Mouse (Mus musculus) intestine, embryonic 15.5 days (tissue): ENCODE measurements around the gene Bbs12. TPM values are rescaled to one million over a fixed set of nuclear protein-coding genes. Genes with fewer than 3 reads are reported as not detected.
A peak's percentile ranks its signal among the peaks of the same experiment; 100 is the strongest.

Experiments
- ATAC-seq: fragments of 200-750 bp; cut with Nextera tagmentation; 2 replicates; pipeline ENCODE4 v1.8.0; 2017; ENCODE audit warnings: moderate TSS enrichment, moderate library complexity
- H3K27ac ChIP-seq: fragments of 300-500 bp; sonication (generic); 2 replicates; pipeline ENCODE4 v1.5.1; 2015; ENCODE audit warnings: mild to moderate bottlenecking, inconsistent platforms
- H3K27me3 ChIP-seq: fragments of 300-500 bp; sonication (generic); replicated peaks from 2 replicates; pipeline ENCODE4 v1.6.1; 2015; ENCODE audit warnings: inconsistent platforms
- H3K36me3 ChIP-seq: fragments of 300-500 bp; sonication (generic); 2 replicates; pipeline ENCODE4 v1.6.1; 2015; ENCODE audit warnings: inconsistent platforms
- H3K4me1 ChIP-seq: fragments of 300-500 bp; sonication (generic); replicated peaks from 2 replicates; pipeline ENCODE4 v1.6.1; 2015; ENCODE audit warnings: inconsistent platforms
- H3K4me2 ChIP-seq: fragments of 300-500 bp; sonication (generic); replicated peaks from 2 replicates; pipeline ENCODE4 v1.6.1; 2015; ENCODE audit warnings: mild to moderate bottlenecking, inconsistent platforms
- H3K4me3 ChIP-seq: fragments of 300-500 bp; sonication (generic); replicated peaks from 2 replicates; pipeline ENCODE4 v1.5.1; 2015; ENCODE audit warnings: inconsistent platforms
- H3K9ac ChIP-seq: fragments of 300-500 bp; sonication (generic); 2 replicates; pipeline ENCODE4 v1.6.1; 2015; ENCODE audit warnings: inconsistent platforms
- H3K9me3 ChIP-seq: fragments of 300-500 bp; sonication (generic); 2 replicates; pipeline ENCODE4 v1.6.1; 2016; ENCODE audit warnings: inconsistent platforms
- WGBS: fragments of 180-500 bp; shearing (Covaris S2); methylation state at CpG from one replicate; pipeline ENCODE4 v1.1.7; 2015; 5-methylcytosine and 5-hydroxymethylcytosine counted together
- polyA plus RNA-seq: library from polyadenylated mRNA; unstranded; fragments of >200 nt; fragmentation: Nextera tagmentation; extraction: Ambion mirVana; gene quantifications from 2 replicates; pipeline ENCODE4 v1.2.1, GENCODE M21; 2015

Gene Bbs12
- polyA plus RNA-seq, 1 experiment from 2014 or later, result 5.3 TPM

DNA sequence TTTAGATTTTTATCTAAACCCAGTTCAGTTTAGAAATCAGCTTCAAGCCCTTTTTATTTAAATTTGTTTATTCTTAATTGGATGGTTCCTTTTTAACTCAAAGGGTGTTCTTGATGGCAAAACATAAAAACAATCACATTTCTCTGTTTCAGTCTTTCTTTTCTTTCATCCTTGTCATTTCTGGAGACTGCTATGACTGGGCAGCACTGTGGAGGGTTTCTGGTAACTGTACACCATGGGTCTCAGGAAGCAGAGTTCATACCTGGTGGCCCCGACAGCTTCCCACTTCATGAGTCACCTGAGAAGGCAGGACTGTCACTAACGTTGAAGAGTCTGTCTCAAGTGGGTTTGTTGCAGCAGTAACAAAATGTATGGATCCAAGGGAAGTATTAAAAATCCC is 19.7 kb upstream of the Bbs12 start:
- ATAC-seq, result no peak
- WGBS, result 57% methylated on average over 2 of the region's 2 CpGs

DNA sequence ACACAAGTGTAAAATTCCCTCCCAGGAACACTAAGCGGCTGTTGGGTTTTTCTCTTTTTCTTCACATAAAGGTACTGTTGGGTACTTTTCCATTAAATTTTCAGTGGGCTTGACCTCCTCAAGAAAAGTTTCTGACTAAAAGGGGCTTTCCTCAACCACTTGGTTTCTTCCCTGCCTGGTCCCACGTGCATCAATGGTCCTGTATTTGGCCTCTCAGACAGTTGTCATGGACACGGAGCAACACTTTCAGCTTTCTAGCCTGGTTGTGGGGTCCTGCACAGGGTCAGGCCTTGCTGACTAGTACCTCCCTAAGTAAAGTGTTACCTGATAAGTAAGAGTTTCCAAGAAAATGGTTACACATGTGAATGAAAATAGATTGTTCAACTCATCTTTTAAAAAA is 12.9 kb upstream of the Bbs12 start:
- no peaks in the 10 kb centered on the region for H3K9me3 ChIP-seq
- H3K36me3 ChIP-seq, result no peaks in the 10 kb centered on the region
- H3K4me1 ChIP-seq, result no peaks in the 10 kb centered on the region; the same call in 1 of the 2 replicates
- no peak overlapping the region for H3K9ac ChIP-seq
- no peak for ATAC-seq
- WGBS, result 76% methylated on average over 3 of the region's 3 CpGs
- no peaks in the 10 kb centered on the region for H3K27me3 ChIP-seq
- no peak overlapping the region for H3K4me3 ChIP-seq
- no peak overlapping the region for H3K27ac ChIP-seq
- H3K4me2 ChIP-seq, result no peak overlapping the region

More for the DNA sequence above, 19.7 kb upstream of the Bbs12 start:
- Histone ChIP-seq H3K27ac (no peak overlapping the region), H3K4me2 (no peak overlapping the region), H3K27me3 (no peaks in the 10 kb centered on the region), H3K4me1 (no peaks in the 10 kb centered on the region), H3K36me3 (no peaks in the 10 kb centered on the region), H3K9ac (no peak overlapping the region), H3K9me3 (no peaks in the 10 kb centered on the region), H3K4me3 (no peak overlapping the region)

DNA sequence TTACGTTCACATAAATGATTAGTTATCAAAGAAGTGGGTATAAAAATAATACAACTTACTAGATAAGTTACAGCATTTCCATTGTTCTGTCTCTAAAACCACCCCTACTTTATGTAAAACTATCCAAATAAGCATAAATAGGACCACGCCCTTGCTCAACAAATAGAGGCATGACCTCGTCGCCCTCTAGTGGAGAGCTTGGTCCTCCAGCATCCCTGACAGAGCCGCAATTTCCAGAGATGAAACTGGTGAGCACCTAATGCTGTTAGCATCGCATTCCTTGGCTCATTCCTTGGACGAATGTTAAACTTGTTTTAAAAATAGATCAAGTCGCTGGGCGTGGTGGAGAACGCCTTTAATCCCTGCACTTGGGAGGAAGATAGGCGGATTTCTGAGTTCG is 9.7 kb upstream of the Bbs12 start:
- no peak for ATAC-seq

DNA sequence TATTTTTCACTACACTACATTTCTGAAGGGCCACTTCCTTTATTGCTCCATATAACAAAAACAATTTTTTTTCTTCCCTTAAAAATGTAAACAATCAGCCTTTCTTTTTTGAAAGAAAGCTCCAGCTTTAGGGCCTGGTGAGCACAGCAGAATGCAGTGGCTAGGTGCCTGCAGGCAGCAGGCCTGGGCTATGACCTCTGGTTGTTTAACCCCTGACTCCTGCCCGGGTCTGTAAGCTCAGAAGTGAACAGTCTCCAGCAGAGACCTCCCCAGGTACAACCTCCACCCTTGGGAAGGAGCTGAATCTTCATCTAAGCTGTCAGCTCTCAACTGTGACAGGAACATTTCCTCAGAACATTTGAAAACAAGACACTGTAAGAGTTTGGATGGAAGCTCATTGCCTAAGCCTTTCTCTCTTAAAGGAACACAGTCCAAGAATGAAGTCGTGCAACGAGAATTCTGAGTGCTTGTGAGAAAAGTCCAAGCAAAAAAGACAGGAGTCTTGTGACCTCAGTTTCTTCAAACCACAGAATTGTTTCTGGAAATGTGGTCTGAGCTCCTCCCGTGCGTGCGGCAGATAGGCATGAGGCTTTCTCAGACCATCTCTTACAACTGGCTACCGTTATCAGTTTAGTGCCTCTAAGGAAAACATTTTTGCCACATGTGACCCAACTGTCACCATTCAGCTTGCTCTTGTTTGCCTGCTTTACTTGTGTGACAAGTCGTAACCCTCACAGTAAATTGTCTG is 8.8 kb upstream of the Bbs12 start:
- Histone ChIP-seq H3K36me3 (no peaks in the 10 kb centered on the region), H3K27ac (no peak overlapping the region), H3K4me2 (no peak overlapping the region), H3K9ac (no peak overlapping the region), H3K4me1 (no peaks in the 10 kb centered on the region; the same call in 1 of the 2 replicates), H3K9me3 (no peaks in the 10 kb centered on the region), H3K4me3 (no peak overlapping the region), H3K27me3 (no peaks in the 10 kb centered on the region)
- 58% methylated on average over 8 of the region's 8 CpGs for WGBS
- ATAC-seq, result no peak

More for the DNA sequence above, 9.7 kb upstream of the Bbs12 start:
- Histone ChIP-seq H3K36me3 (no peaks in the 10 kb centered on the region), H3K9me3 (no peaks in the 10 kb centered on the region), H3K4me3 (no peak overlapping the region), H3K27ac (no peak overlapping the region), H3K4me2 (no peak overlapping the region), H3K4me1 (no peaks in the 10 kb centered on the region; the same call in 1 of the 2 replicates), H3K9ac (no peak overlapping the region), H3K27me3 (no peaks in the 10 kb centered on the region)
- WGBS, result 37% methylated on average over 12 of the region's 12 CpGs

DNA sequence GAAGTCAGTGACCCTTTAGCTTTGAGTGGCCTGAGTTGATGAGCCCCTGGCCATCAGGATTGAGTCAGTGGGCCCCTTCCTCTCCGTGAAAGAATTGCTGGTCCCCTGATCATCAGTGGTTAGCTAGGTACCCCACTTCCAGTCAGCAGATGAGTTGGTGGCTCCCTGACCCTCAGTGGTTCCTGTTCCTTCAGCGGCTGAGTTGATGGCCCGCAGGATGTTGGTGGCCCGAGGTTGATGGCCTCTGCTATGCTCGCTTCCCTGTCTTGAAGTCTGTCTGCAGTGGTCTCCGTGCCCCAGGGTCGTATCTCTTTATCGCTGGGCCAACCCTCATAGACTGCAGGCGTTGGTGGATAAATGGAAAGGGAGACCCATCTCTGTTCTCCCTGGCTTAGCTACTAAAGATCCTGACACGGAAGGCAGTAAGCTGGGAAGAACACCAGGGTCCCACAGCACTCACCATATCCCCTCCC is 421 bp upstream of the Bbs12 start:
- H3K4me3 ChIP-seq, result peak overlapping the region; percentile 85
- H3K27ac ChIP-seq, result no peak overlapping the region
- H3K9me3 ChIP-seq, result no peaks in the 10 kb centered on the region
- H3K4me2 ChIP-seq, result peak overlapping the region; percentile 75
- WGBS, result 2% methylated on average over 10 of the region's 10 CpGs
- peak overlapping the region; percentile 89 for H3K9ac ChIP-seq
- no peaks in the 10 kb centered on the region for H3K4me1 ChIP-seq
- no peak; the same call in 1 of the 2 replicates for ATAC-seq
- no peaks in the 10 kb centered on the region for H3K36me3 ChIP-seq
- no peaks in the 10 kb centered on the region for H3K27me3 ChIP-seq

DNA sequence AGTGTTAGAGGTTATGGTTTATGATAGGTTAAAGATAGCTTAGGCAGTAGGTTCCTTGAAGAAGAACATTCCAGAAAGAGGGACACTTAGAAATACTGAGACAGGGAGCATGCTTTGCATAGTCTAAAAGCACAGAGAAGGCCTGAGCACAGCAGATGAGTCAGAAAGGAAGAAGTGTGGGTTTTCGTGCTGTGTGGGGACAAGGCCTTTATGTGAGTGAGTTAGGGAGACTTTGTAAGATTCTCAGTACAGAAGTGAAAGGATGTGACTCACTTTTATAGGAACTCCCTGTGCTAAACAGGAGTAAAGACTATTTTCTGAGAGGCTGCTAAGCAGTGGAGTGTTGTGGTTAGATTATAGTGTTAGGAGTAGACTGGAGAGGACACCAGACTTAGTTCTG is 1.0 kb downstream of the Bbs12 start:
- Histone ChIP-seq H3K27ac (no peak overlapping the region), H3K9ac (no peak overlapping the region), H3K4me3 (peak overlapping the region; percentile 85), H3K27me3 (no peaks in the 10 kb centered on the region), H3K4me1 (no peaks in the 10 kb centered on the region), H3K36me3 (no peaks in the 10 kb centered on the region), H3K4me2 (peak overlapping the region; percentile 75), H3K9me3 (no peaks in the 10 kb centered on the region)
- WGBS, result 28% methylated on average over 1 of the region's 1 CpGs
- no peak for ATAC-seq

DNA sequence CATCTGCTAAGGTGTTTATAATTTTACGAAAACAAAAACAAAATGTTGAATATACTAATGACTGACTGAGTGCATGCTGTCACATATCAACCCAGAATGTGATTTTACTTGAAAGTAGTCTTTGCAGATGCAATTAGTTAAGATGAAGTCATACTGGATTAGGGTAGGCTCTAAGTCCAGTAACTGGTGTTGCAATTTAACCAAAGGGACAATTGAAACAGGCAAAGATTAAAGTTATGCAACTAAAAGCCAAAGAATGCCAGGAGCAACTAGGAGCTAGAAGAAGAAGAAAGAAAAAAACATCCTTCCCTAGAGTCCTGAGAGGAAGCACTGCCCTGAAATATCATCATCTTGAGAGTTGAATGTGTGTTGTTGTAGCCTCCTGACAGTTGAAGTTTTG is 3.9 kb downstream of the Bbs12 start:
- WGBS, result 96% methylated on average over 1 of the region's 1 CpGs
- no peak for ATAC-seq
- H3K4me2 ChIP-seq, result no peak overlapping the region
- H3K9me3 ChIP-seq, result no peaks in the 10 kb centered on the region
- no peak overlapping the region for H3K4me3 ChIP-seq
- no peak overlapping the region for H3K27ac ChIP-seq
- H3K9ac ChIP-seq, result no peak overlapping the region
- H3K27me3 ChIP-seq, result no peaks in the 10 kb centered on the region
- no peaks in the 10 kb centered on the region for H3K4me1 ChIP-seq
- H3K36me3 ChIP-seq, result no peaks in the 10 kb centered on the region

DNA sequence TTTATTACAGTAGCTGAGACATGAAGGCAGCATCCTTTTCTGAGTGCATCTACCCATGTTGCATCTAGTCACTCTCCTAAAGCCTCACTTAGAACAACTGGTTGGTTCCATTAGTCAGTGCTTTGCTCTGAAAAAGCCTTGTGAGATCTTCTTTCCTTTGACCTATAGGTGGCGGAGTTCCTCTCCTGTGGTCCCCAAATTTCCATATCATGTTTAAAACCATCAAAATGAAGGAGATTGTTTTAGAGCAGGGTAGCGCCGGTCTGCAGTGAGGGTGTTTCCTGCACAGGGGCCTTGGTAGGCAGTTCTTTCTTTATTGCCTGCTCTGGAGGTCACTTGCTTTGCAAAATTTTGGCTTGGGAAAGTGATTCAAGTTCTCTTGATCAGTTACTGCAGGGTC is 12.0 kb downstream of the Bbs12 start:
- Histone ChIP-seq H3K4me1 (no peaks in the 10 kb centered on the region), H3K4me2 (no peak overlapping the region), H3K36me3 (no peaks in the 10 kb centered on the region), H3K27me3 (no peaks in the 10 kb centered on the region), H3K9ac (no peak overlapping the region), H3K4me3 (no peak overlapping the region), H3K27ac (no peak overlapping the region), H3K9me3 (no peaks in the 10 kb centered on the region)
- ATAC-seq, result no peak
- WGBS, result 44% methylated on average over 3 of the region's 3 CpGs

DNA sequence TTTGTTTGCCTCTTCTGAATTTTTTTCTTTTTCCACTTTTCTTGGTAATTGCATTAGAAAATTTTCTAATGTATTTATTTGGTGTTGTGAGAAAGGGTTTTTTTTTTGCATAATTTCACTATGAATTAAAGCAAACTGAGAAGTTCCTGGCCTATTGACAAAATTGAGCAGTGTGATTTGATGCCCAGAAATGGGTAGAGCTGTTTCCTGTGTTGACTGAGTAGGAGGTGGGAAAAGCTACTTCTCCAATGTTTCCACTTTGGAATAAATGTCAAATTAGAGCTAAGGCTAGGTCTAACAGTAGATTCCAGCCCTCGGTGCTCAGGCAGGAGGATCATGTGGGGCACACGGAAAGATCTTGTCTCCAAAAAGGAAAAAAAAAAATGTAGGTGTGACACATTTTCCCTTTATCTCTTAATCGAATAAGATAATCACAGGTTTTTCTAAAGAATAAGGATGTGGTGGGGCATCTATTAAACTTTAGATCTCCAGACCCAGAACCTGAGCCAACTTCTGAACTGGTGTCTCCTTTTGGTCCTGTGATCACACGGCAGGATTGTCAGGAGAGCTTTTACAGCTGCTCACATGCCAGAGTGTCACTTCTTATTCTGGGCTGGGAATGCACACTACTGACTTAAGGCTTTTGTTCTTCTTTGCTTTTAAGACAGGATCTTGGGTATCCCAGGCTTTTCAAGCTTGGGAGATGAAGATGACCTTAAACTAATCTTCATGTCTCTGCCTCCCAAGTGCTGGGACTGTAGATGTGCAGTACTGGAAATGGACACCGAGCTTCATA is 13.2 kb downstream of the Bbs12 start:
- 83% methylated on average over 5 of the region's 5 CpGs for WGBS
- H3K9ac ChIP-seq, result no peak overlapping the region
- no peak overlapping the region for H3K27ac ChIP-seq

DNA sequence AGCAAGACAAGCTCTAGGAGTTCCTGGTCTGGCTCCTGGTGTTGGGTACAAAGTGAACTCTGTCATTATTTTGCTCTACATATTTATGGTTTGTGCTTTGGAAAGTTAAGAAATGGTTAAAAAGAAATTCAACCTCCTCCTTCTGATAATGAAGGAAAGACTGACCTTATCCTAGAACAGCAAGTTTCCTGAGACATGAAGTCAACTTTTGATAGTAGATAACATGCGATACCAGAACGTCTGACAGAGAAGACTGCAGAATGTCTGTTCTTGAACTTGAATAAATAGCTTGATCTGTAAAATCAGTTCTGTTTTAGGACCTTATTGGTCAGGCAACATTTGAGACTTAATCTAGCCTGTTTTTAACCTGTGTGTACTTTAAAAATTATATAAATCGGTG is 14.3 kb downstream of the Bbs12 start:
- no peaks in the 10 kb centered on the region for H3K36me3 ChIP-seq
- WGBS, result 79% methylated on average over 3 of the region's 3 CpGs
- H3K4me3 ChIP-seq, result no peak overlapping the region
- H3K27ac ChIP-seq, result no peak overlapping the region
- ATAC-seq, result no peak
- no peaks in the 10 kb centered on the region for H3K4me1 ChIP-seq
- no peak overlapping the region for H3K9ac ChIP-seq
- no peak overlapping the region for H3K4me2 ChIP-seq
- no peaks in the 10 kb centered on the region for H3K27me3 ChIP-seq
- no peaks in the 10 kb centered on the region for H3K9me3 ChIP-seq

More for the DNA sequence above, 13.2 kb downstream of the Bbs12 start:
- Histone ChIP-seq H3K4me3 (no peak overlapping the region), H3K4me1 (no peaks in the 10 kb centered on the region), H3K27me3 (no peaks in the 10 kb centered on the region), H3K36me3 (no peaks in the 10 kb centered on the region), H3K9me3 (no peaks in the 10 kb centered on the region), H3K4me2 (no peak overlapping the region)
- ATAC-seq, result no peak

DNA sequence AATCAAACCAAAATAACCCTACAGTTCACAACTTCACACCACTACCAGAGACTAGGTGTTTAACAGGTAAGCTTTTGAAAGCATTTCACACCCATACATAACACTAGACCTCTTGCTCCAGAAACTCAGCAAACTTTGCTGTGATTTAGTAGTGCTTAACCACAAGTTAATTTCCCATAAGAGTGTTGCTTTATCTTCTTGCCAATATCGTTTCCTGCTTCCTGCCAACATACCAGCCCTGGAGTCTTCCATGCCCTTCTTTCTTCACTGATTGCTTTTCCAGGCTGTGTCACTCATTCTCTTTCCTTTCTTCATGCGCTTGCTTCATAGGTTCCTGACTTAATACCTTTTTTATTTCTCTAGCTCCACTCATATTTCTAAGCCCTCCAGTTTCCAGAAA is 16.1 kb downstream of the Bbs12 start:
- no peaks in the 10 kb centered on the region for H3K36me3 ChIP-seq
- no peak overlapping the region for H3K4me2 ChIP-seq
- H3K27me3 ChIP-seq, result no peaks in the 10 kb centered on the region
- H3K4me3 ChIP-seq, result no peak overlapping the region
- H3K9me3 ChIP-seq, result no peaks in the 10 kb centered on the region
- H3K9ac ChIP-seq, result no peak overlapping the region
- ATAC-seq, result no peak
- no peaks in the 10 kb centered on the region for H3K4me1 ChIP-seq
- no peak overlapping the region for H3K27ac ChIP-seq
- WGBS, result 76% methylated on average over 2 of the region's 2 CpGs

DNA sequence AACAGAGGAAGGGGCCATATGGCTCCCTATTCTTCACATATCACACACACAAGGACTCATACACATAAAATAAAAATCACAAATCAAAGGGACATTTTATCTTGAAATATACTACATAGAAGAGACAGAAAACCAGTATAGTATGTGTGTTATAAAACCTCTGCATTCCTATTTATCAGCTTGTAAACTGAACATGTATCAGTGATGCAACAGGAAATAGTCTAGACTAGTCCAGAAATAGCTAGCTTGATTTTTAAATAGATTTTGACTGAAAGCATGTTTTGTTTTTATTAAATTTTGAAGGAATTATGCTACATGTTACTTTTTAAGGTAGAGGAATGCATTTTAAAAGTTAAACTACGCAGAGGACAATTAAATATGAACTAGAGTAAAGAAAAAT is 17.6 kb downstream of the Bbs12 start:
- WGBS, result 74% methylated on average over 1 of the region's 1 CpGs
- Histone ChIP-seq H3K36me3 (no peaks in the 10 kb centered on the region), H3K4me1 (no peaks in the 10 kb centered on the region), H3K27me3 (no peaks in the 10 kb centered on the region), H3K27ac (no peak overlapping the region), H3K9me3 (no peaks in the 10 kb centered on the region), H3K4me2 (no peak overlapping the region), H3K4me3 (no peak overlapping the region), H3K9ac (no peak overlapping the region)
- no peak for ATAC-seq
